Mouse (Mus musculus) layer of hippocampus, adult 2 months (tissue): ENCODE results near the gene Kctd20. TPM values are rescaled to one million over a fixed set of nuclear protein-coding genes. Genes with fewer than 3 reads are reported as not detected.
"Not testable (repeated sequence)": the region's sequence is repeated elsewhere in the genome, so short reads cannot be mapped to it uniquely, and the experiment has no call there.

Experiments
- DNase-seq, 2 experiments: peaks; one replicate each; pipeline ENCODE4 v3.0.0; 2022; ENCODE audit warnings: low spot score in 2 of 2
- H3K27ac ChIP-seq: fragments of 200-600 bp; 2 replicates; pipeline ENCODE4 v1.8.1; 2022
- H3K4me3 ChIP-seq: fragments of 200-600 bp; 2 replicates; pipeline ENCODE4 v1.8.1; 2022; ENCODE audit warnings: mild to moderate bottlenecking
- CTCF ChIP-seq: fragments of 200-600 bp; conservative IDR thresholded peaks from 2 replicates; pipeline ENCODE4 v1.8.1; 2022; ENCODE audit warnings: antibody characterized with exemption, mild to moderate bottlenecking, moderate library complexity
- total RNA-seq, 2 experiments: library from RNA; stranded (reverse); gene quantifications; 2 replicates each; pipeline ENCODE4 v1.2.3; 2021

Kctd20 gene
- total RNA-seq, 2 experiments from 2014 or later = 58.7 to 64.4 TPM

DNA sequence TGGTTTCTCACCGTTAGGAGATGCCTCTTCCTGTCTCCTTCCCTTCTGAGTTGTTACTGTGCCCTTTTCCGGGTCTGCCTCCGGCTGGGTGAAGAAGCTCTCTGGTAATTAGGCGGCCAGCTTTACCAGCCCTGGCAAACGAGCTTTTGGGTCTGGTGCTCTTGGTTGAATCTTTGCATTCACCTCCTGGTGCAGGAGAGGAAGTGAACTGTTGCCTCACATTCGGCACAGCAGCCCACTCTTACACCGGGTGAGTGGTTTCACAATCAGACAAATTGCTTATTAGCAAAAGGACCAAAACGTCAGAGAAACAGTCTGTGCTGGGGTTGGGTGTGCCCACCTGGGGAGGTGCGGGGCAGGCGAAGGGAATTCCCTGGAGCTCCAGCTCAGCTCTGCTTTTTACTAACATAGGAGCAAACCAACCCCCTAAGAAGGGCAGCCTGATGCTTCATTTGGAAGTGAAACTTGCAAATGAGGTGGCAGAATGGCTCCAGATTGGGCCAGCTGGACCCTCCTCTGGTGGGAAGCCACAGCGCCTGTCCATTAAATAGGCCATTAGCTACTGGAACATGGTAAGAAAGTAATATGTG lies 15.4 kb downstream of the Kctd20 start:
- Histone ChIP-seq H3K27ac (peak overlapping the region; percentile 43; the same call in 1 of the 2 replicates), H3K4me3 (no peak overlapping the region)
- DNase-seq = no peak
- no peak for TF ChIP-seq CTCF

GRCm38 (mm10) chr17:28970122-28970521 lies 18.4 kb downstream of the Kctd20 start:
- no peak for TF ChIP-seq CTCF

DNA sequence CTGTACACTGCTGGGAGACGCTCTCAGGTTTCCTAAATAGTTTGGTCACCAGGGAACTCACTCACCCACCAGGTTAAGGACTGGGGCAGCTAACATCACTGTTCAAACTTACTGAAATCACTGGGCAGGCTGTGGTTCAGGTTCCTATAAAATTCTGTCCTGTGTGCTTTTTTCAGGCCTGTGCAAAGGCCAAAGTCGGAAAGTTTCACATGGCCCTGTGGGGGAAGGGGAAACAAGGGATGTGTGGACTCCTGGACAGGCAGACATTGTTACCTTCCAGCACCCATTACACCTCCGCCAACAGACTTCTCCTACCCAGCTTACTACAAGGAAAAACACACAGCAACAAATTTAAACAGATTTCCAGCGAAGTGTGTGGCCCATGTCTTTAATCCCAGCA lies 27.3 kb downstream of the Kctd20 start:
- H3K4me3 ChIP-seq = no peak overlapping the region
- no peak for TF ChIP-seq CTCF
- no peak overlapping the region for H3K27ac ChIP-seq
- DNase-seq = no peak

More at GRCm38 (mm10) chr17:28970122-28970521, 18.4 kb downstream of the Kctd20 start:
- no peak overlapping the region for H3K4me3 ChIP-seq
- no peak overlapping the region for H3K27ac ChIP-seq
- DNase-seq = no peak

GRCm38 (mm10) chr17:28981081-28981480 lies 29.3 kb downstream of the Kctd20 start:
- no peak for TF ChIP-seq CTCF
- Histone ChIP-seq H3K27ac (no peak overlapping the region), H3K4me3 (no peak overlapping the region)
- DNase-seq = peak in 1 of 2 experiments; percentile 13

DNA sequence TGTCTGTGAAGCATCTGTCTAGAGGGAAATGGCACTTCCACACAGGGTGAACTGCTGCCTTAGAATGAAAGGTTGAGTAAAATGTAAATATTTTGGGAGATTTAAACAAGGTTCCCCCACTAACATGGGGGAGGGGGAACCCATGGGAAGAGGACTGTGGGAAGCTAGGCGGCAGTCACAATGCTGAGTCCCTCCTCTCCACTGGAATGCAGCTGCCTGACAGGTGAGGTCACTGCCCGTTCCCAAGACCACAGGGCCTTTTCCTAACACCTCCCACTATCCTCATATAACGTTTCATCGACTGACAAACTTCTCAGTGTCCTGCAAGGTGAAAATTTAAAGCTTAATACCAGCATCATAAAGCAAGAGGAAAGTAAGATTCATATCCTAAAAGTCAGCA lies 30.8 kb downstream of the Kctd20 start:
- no peak for TF ChIP-seq CTCF
- H3K27ac ChIP-seq = no peak overlapping the region
- H3K4me3 ChIP-seq = no peak overlapping the region
- no peak for DNase-seq

DNA sequence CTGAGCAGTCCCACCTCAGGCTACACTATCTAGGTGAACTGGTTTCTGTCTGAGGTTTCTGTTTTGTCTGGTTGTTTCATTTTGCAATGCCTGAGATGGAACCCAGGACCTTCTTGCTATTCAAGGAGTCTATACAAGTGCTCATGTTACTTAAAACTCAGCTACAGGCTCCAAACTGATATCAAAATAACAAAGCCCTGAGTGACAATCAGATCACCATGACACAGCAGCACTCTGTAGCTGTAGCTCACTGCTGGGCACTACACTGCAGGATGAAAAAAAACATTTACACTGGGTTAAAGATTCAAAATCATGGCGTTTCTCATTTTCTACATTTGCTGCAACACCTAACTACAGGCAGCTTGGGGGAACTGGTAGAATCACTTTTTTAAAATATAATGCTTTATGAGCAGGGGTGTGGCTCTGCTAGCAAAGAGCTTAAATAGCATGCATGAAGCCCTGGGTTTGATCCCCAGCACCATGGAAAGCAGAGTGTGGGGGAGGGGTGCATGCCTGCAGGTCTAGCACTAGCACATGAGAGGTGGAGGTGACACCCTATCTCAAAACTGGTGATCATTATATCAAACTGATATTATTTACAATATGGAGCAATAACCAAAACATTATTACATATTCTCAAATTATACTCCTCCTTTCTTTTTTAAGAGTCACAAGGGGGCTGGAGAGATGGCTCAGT lies 33.1 kb downstream of the Kctd20 start:
- no peak for DNase-seq
- TF ChIP-seq CTCF = no peak
- Histone ChIP-seq H3K27ac (no peak overlapping the region), H3K4me3 (no peak overlapping the region)

DNA sequence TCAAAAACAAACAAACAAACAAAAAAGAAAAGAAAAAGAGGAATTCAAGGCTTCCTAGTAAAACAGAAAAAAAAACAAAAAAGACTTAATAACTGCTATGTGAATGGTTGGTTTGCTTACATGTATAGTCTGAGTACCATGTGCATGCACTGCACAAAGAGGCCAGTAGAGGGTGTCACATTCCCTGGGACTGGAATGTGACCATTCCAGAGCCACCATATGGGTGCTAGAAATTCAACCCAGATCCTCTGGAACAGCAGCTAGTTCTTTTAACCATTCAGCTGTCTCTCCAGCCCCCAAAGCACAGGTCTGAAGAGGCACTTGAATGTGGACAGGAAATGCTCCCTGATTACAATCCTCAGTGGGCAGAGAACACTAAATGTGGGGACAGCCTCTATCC lies 35.1 kb downstream of the Kctd20 start:
- peak; percentile 74 for TF ChIP-seq CTCF
- no peak overlapping the region for H3K4me3 ChIP-seq
- H3K27ac ChIP-seq = no peak overlapping the region
- DNase-seq = no peak

- TF ChIP-seq CTCF = peak; percentile 89
- Histone ChIP-seq H3K27ac (no peak overlapping the region), H3K4me3 (no peak overlapping the region)
- DNase-seq = no peak
Measured at GRCm38 (mm10) chr17:28987713-28988112, 36.0 kb downstream of the Kctd20 start.

DNA sequence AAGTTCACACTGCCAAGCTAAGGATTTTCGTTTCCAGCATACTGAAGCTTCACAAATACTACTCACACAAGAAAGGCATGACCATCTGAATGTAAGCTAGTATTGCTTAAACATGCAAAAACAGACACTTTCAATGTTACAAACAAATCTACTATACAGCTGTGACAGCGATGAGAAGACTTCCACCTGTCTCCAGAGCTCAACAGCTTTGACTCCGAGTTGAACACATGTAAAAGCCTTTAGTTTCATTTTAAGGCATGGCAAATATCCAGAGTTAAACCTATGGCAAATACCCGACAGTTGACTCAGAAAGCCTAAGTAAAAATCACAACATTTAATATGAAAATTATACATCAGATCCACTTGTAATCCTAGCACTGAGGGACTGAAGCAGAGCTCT lies 36.5 kb downstream of the Kctd20 start:
- H3K4me3 ChIP-seq = no peak overlapping the region
- no peak overlapping the region for H3K27ac ChIP-seq
- DNase-seq = no peak
- no peak for TF ChIP-seq CTCF

- H3K27ac ChIP-seq = no peak overlapping the region
- H3K4me3 ChIP-seq = no peak overlapping the region
- no peak for TF ChIP-seq CTCF
- DNase-seq = no peak
Measured at GRCm38 (mm10) chr17:28988996-28989395, 37.2 kb downstream of the Kctd20 start.

DNA sequence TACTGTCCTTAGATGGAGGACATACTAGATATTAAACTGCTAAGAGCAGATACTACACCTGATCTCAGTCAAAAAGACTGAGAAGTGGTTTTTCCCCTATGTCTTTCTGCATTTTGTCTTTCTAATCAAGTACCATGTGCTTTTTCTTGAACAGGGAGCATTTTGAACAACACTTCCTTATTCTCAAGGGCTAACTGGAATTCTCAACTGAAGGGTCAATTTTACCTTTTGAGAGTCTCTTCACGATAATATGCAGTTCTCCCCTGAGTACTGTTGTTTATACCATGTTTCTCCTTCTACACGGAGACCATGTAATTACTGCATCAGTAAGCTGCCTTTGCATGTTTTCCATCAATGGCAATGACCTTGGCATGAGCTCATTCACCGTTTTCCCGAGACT lies 38.3 kb downstream of the Kctd20 start:
- H3K27ac ChIP-seq = no peak overlapping the region
- no peak for TF ChIP-seq CTCF
- DNase-seq = no peak
- no peak overlapping the region for H3K4me3 ChIP-seq

- no peak for TF ChIP-seq CTCF
- H3K27ac ChIP-seq = no peak overlapping the region
- no peak for DNase-seq
- no peak overlapping the region for H3K4me3 ChIP-seq
Measured at GRCm38 (mm10) chr17:28991286-28991685, 39.5 kb downstream of the Kctd20 start.

DNA sequence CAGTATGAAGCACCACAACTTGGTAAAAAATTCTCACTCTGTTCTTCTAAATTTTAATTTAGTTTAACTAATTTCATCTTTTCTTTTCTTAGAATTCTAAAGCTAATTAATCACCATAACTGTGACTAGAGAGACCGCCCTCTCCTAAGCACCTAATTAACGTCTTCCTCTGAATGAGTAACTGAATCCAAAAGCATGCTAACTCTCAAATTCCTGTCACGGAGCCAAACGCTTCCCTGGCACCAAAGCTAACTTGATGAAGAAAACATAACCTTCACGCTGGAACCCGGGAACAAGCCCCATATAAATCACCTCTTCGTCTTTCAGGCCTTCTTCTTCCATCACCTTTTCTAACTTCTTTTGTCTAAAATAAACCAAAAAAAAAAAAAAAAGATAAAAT lies 40.4 kb downstream of the Kctd20 start:
- TF ChIP-seq CTCF = no peak
- Histone ChIP-seq H3K27ac (no peak overlapping the region), H3K4me3 (no peak overlapping the region)
- peak in 1 of 2 experiments; percentile 35 for DNase-seq

GRCm38 (mm10) chr17:28993004-28993403 lies 41.3 kb downstream of the Kctd20 start:
- H3K4me3 ChIP-seq, DNase-seq, H3K27ac ChIP-seq: not testable (repeated sequence)
